Mouse (Mus musculus) forebrain, embryonic 11.5 days (tissue): ENCODE data around the gene Troap. TPM values are rescaled to one million over a fixed set of nuclear protein-coding genes. Genes with fewer than 3 reads are reported as not detected.
A peak's percentile ranks its signal among the peaks of the same experiment; 100 is the strongest.

Experiments used
- ATAC-seq: fragments of 200-750 bp; cut with Nextera tagmentation; replicated peaks from 2 replicates; pipeline ENCODE4 v1.8.0; 2017; ENCODE audit warnings: moderate TSS enrichment; ENCODE audit not compliant: low FRiP score
- DNase-seq: peaks from one replicate; pipeline ENCODE4 v3.0.0-alpha.2; 2017; ENCODE audit warnings: low spot score
- H3K27ac ChIP-seq: fragments of 300-500 bp; sonication (generic); 2 replicates; pipeline ENCODE4 v1.5.1; 2014; ENCODE audit warnings: low read depth, low read length
- H3K27me3 ChIP-seq: fragments of 300-500 bp; sonication (generic); 2 replicates; pipeline ENCODE4 v1.6.1; 2014; ENCODE audit warnings: mild to moderate bottlenecking, low read length, mixed read lengths; ENCODE audit not compliant: control insufficient read depth, insufficient read depth
- H3K36me3 ChIP-seq: fragments of 300-500 bp; sonication (generic); 2 replicates; pipeline ENCODE4 v1.6.1; 2014; ENCODE audit warnings: mild to moderate bottlenecking, low read length, moderate library complexity, mixed read lengths; ENCODE audit not compliant: control insufficient read depth, insufficient read depth
- H3K4me1 ChIP-seq: fragments of 300-500 bp; sonication (generic); replicated peaks from 2 replicates; pipeline ENCODE4 v1.6.1; 2014; ENCODE audit warnings: low read length, mixed read lengths; ENCODE audit not compliant: control insufficient read depth, insufficient read depth
- H3K4me2 ChIP-seq: fragments of 300-500 bp; sonication (generic); 2 replicates; pipeline ENCODE4 v1.6.1; 2014; ENCODE audit warnings: low read depth, mild to moderate bottlenecking, low read length, moderate library complexity, mixed read lengths; ENCODE audit not compliant: severe bottlenecking
- H3K4me3 ChIP-seq: fragments of 300-500 bp; sonication (generic); 2 replicates; pipeline ENCODE4 v1.5.1; 2014; ENCODE audit warnings: low read depth, low read length
- H3K9ac ChIP-seq: fragments of 300-500 bp; sonication (generic); 2 replicates; pipeline ENCODE4 v1.6.1; 2014; ENCODE audit warnings: low read length
- H3K9me3 ChIP-seq: fragments of 300-500 bp; sonication (generic); 2 replicates; pipeline ENCODE4 v1.6.1; 2016; ENCODE audit warnings: low read length, mixed read lengths; ENCODE audit not compliant: control insufficient read depth
- WGBS: fragments of 180-500 bp; shearing (Covaris S2); extraction: QIAGEN DNeasy Blood & Tissue Kit; methylation state at CpG from one replicate; pipeline ENCODE4 v1.1.7; 2014; 5-methylcytosine and 5-hydroxymethylcytosine counted together
- polyA plus RNA-seq: library from polyadenylated mRNA; unstranded; fragments of >200 nt; fragmentation: Nextera tagmentation; extraction: Ambion mirVana; gene quantifications from 2 replicates; pipeline ENCODE4 v1.2.1, GENCODE M21; 2014

The Troap gene
- polyA plus RNA-seq, 1 experiment from 2014 or later = 40.2 TPM

DNA sequence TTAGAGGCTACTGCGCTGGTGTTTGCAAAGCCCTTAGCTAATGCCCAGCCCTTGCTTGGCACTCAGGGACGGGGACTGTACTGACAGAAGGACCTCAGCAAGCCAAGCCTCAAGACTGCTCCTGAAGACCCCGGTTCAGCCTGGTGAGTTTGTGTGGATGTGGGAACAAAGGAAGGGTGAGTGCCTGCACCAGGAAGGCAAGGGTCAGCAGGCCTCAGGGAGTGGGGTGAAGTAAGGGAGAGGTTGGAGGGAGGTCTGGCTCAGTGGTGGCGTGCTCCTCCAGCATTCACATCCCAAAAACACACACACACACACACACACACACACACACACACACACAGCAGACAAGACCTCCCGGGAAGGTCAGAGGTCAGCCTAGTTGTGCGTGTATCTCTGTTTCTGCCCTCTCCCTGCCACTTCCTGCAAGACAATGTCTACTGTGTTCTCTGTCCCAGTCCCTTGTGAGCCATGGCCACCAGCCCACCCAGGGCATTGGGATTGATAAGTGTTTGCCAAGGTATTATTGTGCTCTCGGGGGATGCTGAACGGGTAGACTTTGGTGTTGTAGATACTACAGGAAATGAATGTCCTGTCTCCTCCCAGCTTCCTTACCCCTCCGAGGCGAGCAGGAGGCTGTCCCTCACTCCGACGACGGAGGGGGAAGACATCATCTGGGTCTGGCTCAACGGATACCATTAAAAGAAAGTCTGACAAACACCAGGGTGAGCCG is 4.0 kb downstream of the Troap start:
- Histone ChIP-seq H3K4me2 (no peak overlapping the region), H3K4me1 (peaks cover 10% of the 10 kb centered on the region), H3K27ac (no peak overlapping the region), H3K36me3 (peaks cover 12% of the 10 kb centered on the region), H3K4me3 (no peak overlapping the region), H3K9ac (no peak overlapping the region), H3K27me3 (no peaks in the 10 kb centered on the region; the same call in 1 of the 2 replicates), H3K9me3 (no peaks in the 10 kb centered on the region)
- ATAC-seq (no peak), DNase-seq (no peak)
- WGBS = 80% methylated on average over 14 of the region's 15 CpGs

DNA sequence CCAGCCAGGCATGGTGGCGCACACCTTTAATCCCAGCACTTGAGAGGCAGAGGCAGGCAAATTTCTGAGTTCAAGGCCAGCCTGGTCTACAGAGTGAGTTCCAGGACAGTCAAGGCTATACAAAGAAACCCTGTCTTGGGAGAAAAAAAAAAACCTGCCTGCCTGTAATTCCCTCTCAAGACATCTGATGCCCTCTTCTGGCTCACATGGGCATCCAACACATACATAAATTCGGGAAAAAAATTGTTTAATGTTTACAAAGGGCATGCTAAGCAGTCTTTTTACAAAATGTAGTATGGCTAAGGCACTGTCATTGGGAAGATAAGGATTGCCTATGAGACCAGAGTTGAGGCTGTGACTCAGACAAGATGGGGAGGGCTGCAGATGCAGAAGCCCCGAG is 5.4 kb downstream of the Troap start:
- ATAC-seq (no peak), DNase-seq (no peak)
- H3K4me1 ChIP-seq = peaks cover 6% of the 10 kb centered on the region
- H3K4me2 ChIP-seq = no peak overlapping the region
- H3K36me3 ChIP-seq = peaks cover 12% of the 10 kb centered on the region
- 88% methylated on average over 3 of the region's 3 CpGs for WGBS
- H3K27ac ChIP-seq = no peak overlapping the region
- no peak overlapping the region for H3K4me3 ChIP-seq
- H3K27me3 ChIP-seq = peaks cover 13% of the 10 kb centered on the region
- no peak overlapping the region for H3K9ac ChIP-seq
- H3K9me3 ChIP-seq = no peaks in the 10 kb centered on the region

- Histone ChIP-seq H3K27me3 (peaks cover 37% of the 10 kb centered on the region), H3K36me3 (peaks cover 12% of the 10 kb centered on the region)
- no peak for ATAC-seq
These were observed 7.9 kb downstream of the Troap start for GRCm38 (mm10) chr15:99082322-99082721.

DNA sequence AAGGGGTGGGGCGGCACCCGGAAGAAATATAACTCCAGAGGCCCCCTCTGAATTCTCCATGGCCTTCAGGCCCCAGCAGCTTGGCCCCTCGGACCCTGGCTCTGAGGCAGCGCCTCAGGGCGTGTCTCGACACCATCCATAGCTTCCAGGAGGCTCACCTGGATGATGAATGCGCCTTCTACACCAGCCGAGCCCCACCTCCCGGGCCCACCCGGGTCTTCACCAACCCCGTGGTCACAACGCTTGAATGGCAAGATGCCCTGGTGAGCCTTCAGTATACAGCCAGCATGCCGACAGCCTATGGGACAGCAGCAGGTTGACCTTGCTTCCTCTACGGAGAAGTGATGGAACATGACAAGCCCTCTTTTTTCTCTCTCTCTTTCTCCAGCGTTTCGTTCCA is 8.5 kb downstream of the Troap start:
- ATAC-seq (peak; percentile 25; the same call in 1 of the 2 replicates), DNase-seq (no peak)
- peaks cover under 1% of the 10 kb centered on the region; the same call in 1 of the 2 replicates for H3K4me1 ChIP-seq
- WGBS = 94% methylated on average over 16 of the region's 16 CpGs
- no peak overlapping the region for H3K4me3 ChIP-seq
- no peak overlapping the region for H3K4me2 ChIP-seq
- H3K36me3 ChIP-seq = peaks cover 12% of the 10 kb centered on the region
- H3K27ac ChIP-seq = no peak overlapping the region
- peaks cover 43% of the 10 kb centered on the region for H3K27me3 ChIP-seq
- H3K9me3 ChIP-seq = no peaks in the 10 kb centered on the region
- H3K9ac ChIP-seq = no peak overlapping the region

More at GRCm38 (mm10) chr15:99082322-99082721, 7.9 kb downstream of the Troap start:
- Histone ChIP-seq H3K9ac (no peak overlapping the region), H3K9me3 (no peaks in the 10 kb centered on the region), H3K27ac (no peak overlapping the region), H3K4me1 (no peaks in the 10 kb centered on the region; the same call in 1 of the 2 replicates), H3K4me2 (no peak overlapping the region), H3K4me3 (no peak overlapping the region)
- no peak for DNase-seq
- WGBS = 95% methylated on average over 12 of the region's 12 CpGs

GRCm38 (mm10) chr15:99083258-99083657 is 8.9 kb downstream of the Troap start:
- peaks cover 9% of the 10 kb centered on the region; the same call in 1 of the 2 replicates for H3K36me3 ChIP-seq

GRCm38 (mm10) chr15:99083867-99084557 is 9.6 kb downstream of the Troap start:
- H3K27me3 ChIP-seq = peaks cover 54% of the 10 kb centered on the region
- DNase-seq = no peak
- peaks cover 6% of the 10 kb centered on the region; the same call in 1 of the 2 replicates for H3K4me1 ChIP-seq
- ATAC-seq = no peak
- 9% methylated on average over 11 of the region's 11 CpGs for WGBS
- H3K9ac ChIP-seq = no peak overlapping the region; the same call in 1 of the 2 replicates
- H3K9me3 ChIP-seq = no peaks in the 10 kb centered on the region
- no peak overlapping the region; the same call in 1 of the 2 replicates for H3K27ac ChIP-seq
- H3K4me3 ChIP-seq = no peak overlapping the region
- peak overlapping the region; percentile 15; the same call in 1 of the 2 replicates for H3K4me2 ChIP-seq
- peaks cover 9% of the 10 kb centered on the region; the same call in 1 of the 2 replicates for H3K36me3 ChIP-seq

More at GRCm38 (mm10) chr15:99083258-99083657, 8.9 kb downstream of the Troap start:
- Histone ChIP-seq H3K9me3 (no peaks in the 10 kb centered on the region), H3K27ac (no peak overlapping the region), H3K4me2 (no peak overlapping the region), H3K4me3 (no peak overlapping the region), H3K9ac (no peak overlapping the region), H3K27me3 (peaks cover 47% of the 10 kb centered on the region), H3K4me1 (peaks cover 4% of the 10 kb centered on the region; the same call in 1 of the 2 replicates)
- DNase-seq (no peak), ATAC-seq (peak; percentile 17; the same call in 1 of the 2 replicates)
- 72% methylated on average over 9 of the region's 9 CpGs for WGBS

- H3K9me3 ChIP-seq = no peaks in the 10 kb centered on the region
- H3K36me3 ChIP-seq = peaks cover 9% of the 10 kb centered on the region; the same call in 1 of the 2 replicates
- peaks cover 6% of the 10 kb centered on the region; the same call in 1 of the 2 replicates for H3K4me1 ChIP-seq
- H3K4me2 ChIP-seq = no peak overlapping the region
- no peak overlapping the region for H3K27ac ChIP-seq
- WGBS = 7% methylated on average over 19 of the region's 19 CpGs
- DNase-seq (no peak), ATAC-seq (no peak)
- no peak overlapping the region for H3K4me3 ChIP-seq
- H3K27me3 ChIP-seq = peaks cover 60% of the 10 kb centered on the region
- H3K9ac ChIP-seq = no peak overlapping the region; the same call in 1 of the 2 replicates
These were observed 10.2 kb downstream of the Troap start for GRCm38 (mm10) chr15:99084618-99085017.

DNA sequence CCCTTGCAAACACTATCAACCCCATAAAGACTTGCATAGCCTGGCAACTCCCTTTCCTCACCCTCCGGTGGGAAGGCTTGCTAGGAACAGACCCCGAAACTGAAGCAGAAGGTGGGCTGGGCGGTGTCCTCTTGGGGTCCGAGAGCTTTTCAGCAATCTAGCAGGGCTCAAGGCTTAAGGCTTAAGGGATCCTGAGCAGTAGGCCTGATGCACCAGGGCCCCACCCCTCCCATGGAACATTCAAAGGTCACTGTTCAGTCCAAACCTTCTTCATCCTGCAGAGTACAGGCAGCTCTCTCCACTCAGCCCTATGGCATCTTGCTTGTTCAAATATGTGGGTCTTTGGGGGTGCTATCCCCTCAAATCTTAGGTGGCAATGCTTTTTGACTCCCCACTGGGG is 11.6 kb downstream of the Troap start:
- Histone ChIP-seq H3K27ac (no peak overlapping the region), H3K27me3 (peaks cover 73% of the 10 kb centered on the region), H3K9me3 (no peaks in the 10 kb centered on the region), H3K4me3 (no peak overlapping the region), H3K4me1 (peaks cover 6% of the 10 kb centered on the region; the same call in 1 of the 2 replicates), H3K36me3 (peaks cover 9% of the 10 kb centered on the region; the same call in 1 of the 2 replicates), H3K4me2 (no peak overlapping the region), H3K9ac (no peak overlapping the region)
- ATAC-seq (no peak), DNase-seq (no peak)
- WGBS = 73% methylated on average over 4 of the region's 4 CpGs
